ENCODE assay signal across 8 mouse cellular contexts in genomic region chr4:117997381-117998269, GRCm38 (mm10).
DNase-seq lines count a peak whose midpoint lies in the region; ATAC-seq lines count a peak whose summit lies in the region.

No protein-coding gene starts in this region.

- WGBS in hindbrain, embryonic 15.5 days, result 21% methylated on average over 20 of the region's 20 CpGs
- WGBS in liver, embryonic 12.5 days (ENCODE audit: insufficient replicate concordance), result 24% methylated on average over 20 of the region's 20 CpGs
- WGBS in neural tube, embryonic 13.5 days, result 24% methylated on average over 20 of the region's 20 CpGs

- H3K27me3 ChIP-seq in hindbrain, embryonic 15.5 days, result no peaks in the 10 kb centered on the region
- H3K27me3 ChIP-seq in liver, embryonic 12.5 days (replicated peaks), result peaks cover 29% of the 10 kb centered on the region
- H3K27me3 ChIP-seq in neural tube, embryonic 13.5 days, result no peaks in the 10 kb centered on the region

- no peaks in the 10 kb centered on the region for H3K9me3 ChIP-seq in hindbrain, embryonic 15.5 days
- H3K9me3 ChIP-seq in liver, embryonic 12.5 days (replicated peaks), result no peaks in the 10 kb centered on the region
- H3K9me3 ChIP-seq in neural tube, embryonic 13.5 days, result no peaks in the 10 kb centered on the region

- peaks cover 17% of the 10 kb centered on the region for H3K4me1 ChIP-seq in hindbrain, embryonic 15.5 days (replicated peaks)
- H3K4me1 ChIP-seq in liver, embryonic 12.5 days, result peaks cover 35% of the 10 kb centered on the region
- H3K4me1 ChIP-seq in neural tube, embryonic 13.5 days (replicated peaks), result peaks cover 29% of the 10 kb centered on the region

- 0 out of 2 replicates have a peak overlapping the region, but pooled peaks have one; percentile 16 for H3K9ac ChIP-seq in hindbrain, embryonic 15.5 days
- H3K9ac ChIP-seq in liver, embryonic 12.5 days, result no peak overlapping the region
- peak overlapping the region; percentile 43 for H3K9ac ChIP-seq in neural tube, embryonic 13.5 days

- H3K4me3 ChIP-seq in hindbrain, embryonic 15.5 days, result no peak overlapping the region
- no peak overlapping the region for H3K4me3 ChIP-seq in liver, embryonic 12.5 days
- no peak overlapping the region for H3K4me3 ChIP-seq in neural tube, embryonic 13.5 days

- peak overlapping the region; percentile 67 for H3K27ac ChIP-seq in hindbrain, embryonic 15.5 days (replicated peaks)
- H3K27ac ChIP-seq in liver, embryonic 12.5 days, result no peak overlapping the region
- H3K27ac ChIP-seq in neural tube, embryonic 13.5 days (replicated peaks), result peak overlapping the region; percentile 52; the same call in 1 of the 2 replicates

- peak; percentile 29 for DNase-seq in adrenal gland, postnatal 14 days
- DNase-seq in adrenal gland, adult 2 months, result no peak
- DNase-seq in cerebellum, adult 9-11 months, result peak; percentile 82
- DNase-seq in gastrocnemius, postnatal 10 days, result peak; percentile 48

- H3K4me2 ChIP-seq in hindbrain, embryonic 15.5 days, result peak overlapping the region; percentile 22; the same call in 1 of the 2 replicates
- 0 out of 2 replicates have a peak overlapping the region, but pooled peaks have one; percentile 24 for H3K4me2 ChIP-seq in liver, embryonic 12.5 days
- H3K4me2 ChIP-seq in neural tube, embryonic 13.5 days, result peak overlapping the region; percentile 33

- no peak; the same call in 1 of the 2 replicates for ATAC-seq in hindbrain, embryonic 15.5 days (ENCODE audit: low FRiP score, low read depth)
- ATAC-seq in liver, embryonic 12.5 days, result no peak
- no peak for ATAC-seq in neural tube, embryonic 13.5 days (ENCODE audit: low read depth)
- no peak for ATAC-seq in CD4-positive, CD25-positive, alpha-beta regulatory T cell, adult 4 months

- no peaks in the 10 kb centered on the region for H3K36me3 ChIP-seq in hindbrain, embryonic 15.5 days
- no peaks in the 10 kb centered on the region for H3K36me3 ChIP-seq in liver, embryonic 12.5 days
- H3K36me3 ChIP-seq in neural tube, embryonic 13.5 days, result no peaks in the 10 kb centered on the region
